Mouse (Mus musculus): Measurements from ENCODE around the gene Fam209.

Fam209 gene

GRCm38 (mm10) chr2:172477350-172477749 is 5.0 kb downstream of the Fam209 start:
- CTCF ChIA-PET: no interaction called here

- CTCF ChIA-PET: no interaction called here
Observed at GRCm38 (mm10) chr2:172477860-172478259, 5.5 kb downstream of the Fam209 start.

GRCm38 (mm10) chr2:172480296-172480695 is 8.0 kb downstream of the Fam209 start:
- CTCF ChIA-PET: no interaction called here

GRCm38 (mm10) chr2:172481654-172482385 is 9.5 kb downstream of the Fam209 start:
- CTCF ChIA-PET: no interaction called here

GRCm38 (mm10) chr2:172483766-172484413 is 11.6 kb downstream of the Fam209 start:
- CTCF ChIA-PET: no interaction called here

GRCm38 (mm10) chr2:172484696-172485370 is 12.5 kb downstream of the Fam209 start:
- CTCF ChIA-PET: no interaction called here

- CTCF ChIA-PET: no interaction called here
Observed at GRCm38 (mm10) chr2:172496736-172497345, 24.5 kb downstream of the Fam209 start.

- CTCF ChIA-PET: no interaction called here
Observed at GRCm38 (mm10) chr2:172498823-172499222, 26.5 kb downstream of the Fam209 start.

GRCm38 (mm10) chr2:172500752-172501316 is 28.5 kb downstream of the Fam209 start:
- CTCF ChIA-PET: no interaction called here

GRCm38 (mm10) chr2:172501341-172501740 is 29.0 kb downstream of the Fam209 start:
- CTCF ChIA-PET: no interaction called here

GRCm38 (mm10) chr2:172502168-172502567 is 29.8 kb downstream of the Fam209 start:
- CTCF ChIA-PET: interaction anchor here (0.6 kb wide), 1 partner anchor 26 kb away, joined by 3 read pairs; no protein-coding TSS in a partner anchor

GRCm38 (mm10) chr2:172506121-172506520 is 33.8 kb downstream of the Fam209 start:
- CTCF ChIA-PET: no interaction called here

- CTCF ChIA-PET: no interaction called here
Observed at GRCm38 (mm10) chr2:172510056-172510712, 37.9 kb downstream of the Fam209 start.

- CTCF ChIA-PET: no interaction called here
Observed at GRCm38 (mm10) chr2:172510899-172511298, 38.6 kb downstream of the Fam209 start.

GRCm38 (mm10) chr2:172516407-172516992 is 44.2 kb downstream of the Fam209 start:
- CTCF ChIA-PET: no interaction called here

GRCm38 (mm10) chr2:172520616-172521371 is 48.5 kb downstream of the Fam209 start:
- CTCF ChIA-PET: no interaction called here

- CTCF ChIA-PET: no interaction called here
Observed at GRCm38 (mm10) chr2:172522528-172522927, 50.2 kb downstream of the Fam209 start.
